Mouse (Mus musculus) kidney, postnatal 0 days (tissue): ENCODE measurements around the gene Accs. TPM values are rescaled to one million over a fixed set of nuclear protein-coding genes. Genes with fewer than 3 reads are reported as not detected.

ENCODE experiments used
- ATAC-seq: fragments of 200-750 bp; cut with Nextera tagmentation; replicated peaks from 2 replicates; pipeline ENCODE4 v1.8.0; 2017; ENCODE audit warnings: low read depth, moderate number of reproducible peaks, moderate TSS enrichment, moderate library complexity; ENCODE audit not compliant: low FRiP score
- DNase-seq: peaks from one replicate; pipeline ENCODE4 v3.0.0-alpha.2; 2016; ENCODE audit warnings: low spot score
- H3K27ac ChIP-seq: fragments of 300-500 bp; sonication (generic); 2 replicates; pipeline ENCODE4 v1.5.1; 2014; ENCODE audit warnings: mild to moderate bottlenecking
- H3K27me3 ChIP-seq: fragments of 300-500 bp; sonication (generic); 2 replicates; pipeline ENCODE4 v1.6.1; 2014; ENCODE audit warnings: low read length, mixed read lengths; ENCODE audit not compliant: insufficient read depth
- H3K36me3 ChIP-seq: fragments of 300-500 bp; sonication (generic); 2 replicates; pipeline ENCODE4 v1.6.1; 2014; ENCODE audit warnings: low read length, mixed read lengths; ENCODE audit not compliant: insufficient read depth
- H3K4me1 ChIP-seq: fragments of 300-500 bp; sonication (generic); replicated peaks from 2 replicates; pipeline ENCODE4 v1.6.1; 2014; ENCODE audit warnings: antibody characterized with exemption, low read length, mixed read lengths; ENCODE audit not compliant: insufficient read depth
- H3K4me2 ChIP-seq: fragments of 300-500 bp; sonication (generic); 2 replicates; pipeline ENCODE4 v1.6.1; 2014; ENCODE audit warnings: mild to moderate bottlenecking, low read length, moderate library complexity, mixed read lengths
- H3K4me3 ChIP-seq: fragments of 300-500 bp; sonication (generic); replicated peaks from 2 replicates; pipeline ENCODE4 v1.5.1; 2014; ENCODE audit warnings: low read depth, low read length
- H3K9ac ChIP-seq: fragments of 300-500 bp; sonication (generic); 2 replicates; pipeline ENCODE4 v1.6.1; 2014; ENCODE audit warnings: low read depth, low read length
- H3K9me3 ChIP-seq: fragments of 300-500 bp; sonication (generic); replicated peaks from 2 replicates; pipeline ENCODE4 v1.6.1; 2016; ENCODE audit warnings: low read length, inconsistent platforms, mixed read lengths
- CTCF ChIP-seq: IDR thresholded peaks from 2 replicates; pipeline ENCODE4 v1.5.1; 2016; ENCODE audit warnings: antibody characterized with exemption, low read depth, mild to moderate bottlenecking, moderate library complexity
- WGBS: fragments of 180-500 bp; shearing (Covaris S2); extraction: QIAGEN DNeasy Blood & Tissue Kit; methylation state at CpG from one replicate; pipeline ENCODE4 v1.1.7; 2014; 5-methylcytosine and 5-hydroxymethylcytosine counted together
- polyA plus RNA-seq: library from polyadenylated mRNA; unstranded; fragments of >200 nt; fragmentation: Nextera tagmentation; extraction: Ambion mirVana; gene quantifications from 2 replicates; pipeline ENCODE4 v1.2.1, GENCODE M21; 2015

Accs gene
- polyA plus RNA-seq, 1 experiment from 2014 or later: 7.6 TPM

DNA sequence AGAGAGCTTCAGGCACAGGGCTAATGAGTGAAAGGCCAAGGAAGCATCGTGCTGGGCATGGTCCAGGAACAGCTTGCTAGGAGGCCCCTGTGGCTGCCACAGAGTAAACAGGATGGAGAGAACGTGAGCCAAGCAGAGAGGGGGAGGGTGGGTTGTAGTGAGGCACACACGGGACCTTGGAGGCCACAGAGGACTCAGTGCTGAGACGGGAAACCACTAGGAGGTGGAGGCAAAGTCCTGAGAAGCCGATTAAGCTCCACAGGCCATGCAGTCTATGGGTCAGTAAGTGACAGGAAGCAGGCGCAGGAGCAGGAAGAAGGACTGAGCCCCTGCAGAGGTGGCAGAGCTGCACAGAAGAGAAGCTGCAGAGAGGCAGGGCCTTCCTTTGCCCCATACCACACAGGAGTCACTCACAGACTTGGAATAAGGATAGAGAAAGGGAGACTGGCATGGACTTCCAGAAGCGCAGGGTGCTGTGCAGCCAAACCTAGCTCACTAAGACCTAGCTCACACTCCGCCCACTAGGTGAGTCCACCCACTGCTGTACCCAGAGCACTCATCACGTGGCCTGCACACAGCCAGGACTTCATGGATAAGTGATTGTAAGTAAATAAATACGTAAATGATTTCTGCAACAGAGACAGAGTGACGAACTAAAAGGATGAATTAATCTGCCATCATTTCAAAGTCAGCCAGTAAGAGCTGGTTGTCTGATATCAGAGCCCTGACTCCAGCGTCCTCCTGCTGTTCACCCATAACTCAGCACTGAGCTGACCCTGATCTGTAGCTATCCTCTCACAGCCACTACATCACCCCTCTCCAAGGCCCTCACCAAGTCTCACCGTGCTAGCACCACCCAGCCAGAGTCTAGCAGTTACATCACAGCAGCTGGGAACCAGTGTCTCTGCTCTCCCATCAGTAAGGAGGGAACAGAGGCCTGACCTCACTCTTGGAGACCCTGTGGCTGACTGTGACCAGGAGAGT is 57.9 kb downstream of the Accs start:
- ATAC-seq (peak; percentile 90), DNase-seq (peak; percentile 59)
- Histone ChIP-seq H3K27ac (peak overlapping the region; percentile 81), H3K9ac (no peak overlapping the region), H3K27me3 (no peaks in the 10 kb centered on the region), H3K4me3 (no peak overlapping the region), H3K9me3 (no peaks in the 10 kb centered on the region), H3K4me2 (no peak overlapping the region), H3K36me3 (peaks cover 22% of the 10 kb centered on the region; the same call in 1 of the 2 replicates), H3K4me1 (no peaks in the 10 kb centered on the region; the same call in 1 of the 2 replicates)
- 0 out of 2 replicates have a peak, but pooled peaks have one; percentile 2 for TF ChIP-seq CTCF
- WGBS: 39% methylated on average over 13 of the region's 13 CpGs

- Histone ChIP-seq H3K4me1 (no peaks in the 10 kb centered on the region; the same call in 1 of the 2 replicates), H3K36me3 (peaks cover 17% of the 10 kb centered on the region; the same call in 1 of the 2 replicates), H3K4me2 (no peak overlapping the region), H3K9ac (no peak overlapping the region), H3K9me3 (no peaks in the 10 kb centered on the region), H3K27ac (peak overlapping the region; percentile 81; the same call in 1 of the 2 replicates), H3K27me3 (no peaks in the 10 kb centered on the region), H3K4me3 (no peak overlapping the region)
- ATAC-seq (no peak), DNase-seq (no peak)
- WGBS: 87% methylated on average over 4 of the region's 4 CpGs
- TF ChIP-seq CTCF: no peak
Observed at GRCm38 (mm10) chr2:93790798-93791345, 58.9 kb downstream of the Accs start.

DNA sequence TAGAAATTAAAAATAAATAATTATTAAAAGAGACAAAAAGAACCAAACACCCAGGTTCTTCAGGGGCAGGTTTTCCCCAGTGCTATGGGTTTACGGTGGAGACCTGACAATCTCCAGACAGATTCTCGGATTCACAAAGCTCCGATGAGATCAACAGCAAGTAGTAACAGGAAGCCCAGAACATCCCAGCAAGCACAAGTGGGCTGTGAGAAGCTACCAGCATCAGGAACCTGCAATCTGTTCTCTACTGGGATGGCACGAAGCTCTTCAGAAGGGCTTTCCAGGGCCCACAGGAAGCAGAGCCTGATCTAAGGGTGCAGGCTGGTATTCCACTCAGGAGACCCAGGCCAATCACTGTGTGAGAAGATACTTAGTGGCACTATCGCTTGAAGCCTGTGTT is 61.2 kb downstream of the Accs start:
- DNase-seq: no peak
- Histone ChIP-seq H3K9me3 (no peaks in the 10 kb centered on the region), H3K4me1 (no peaks in the 10 kb centered on the region; the same call in 1 of the 2 replicates), H3K27me3 (no peaks in the 10 kb centered on the region), H3K36me3 (peaks cover 9% of the 10 kb centered on the region; the same call in 1 of the 2 replicates), H3K4me2 (no peak overlapping the region), H3K4me3 (no peak overlapping the region), H3K27ac (no peak overlapping the region), H3K9ac (no peak overlapping the region)
- 82% methylated on average over 5 of the region's 5 CpGs for WGBS
- no peak for TF ChIP-seq CTCF
- no peak for ATAC-seq

DNA sequence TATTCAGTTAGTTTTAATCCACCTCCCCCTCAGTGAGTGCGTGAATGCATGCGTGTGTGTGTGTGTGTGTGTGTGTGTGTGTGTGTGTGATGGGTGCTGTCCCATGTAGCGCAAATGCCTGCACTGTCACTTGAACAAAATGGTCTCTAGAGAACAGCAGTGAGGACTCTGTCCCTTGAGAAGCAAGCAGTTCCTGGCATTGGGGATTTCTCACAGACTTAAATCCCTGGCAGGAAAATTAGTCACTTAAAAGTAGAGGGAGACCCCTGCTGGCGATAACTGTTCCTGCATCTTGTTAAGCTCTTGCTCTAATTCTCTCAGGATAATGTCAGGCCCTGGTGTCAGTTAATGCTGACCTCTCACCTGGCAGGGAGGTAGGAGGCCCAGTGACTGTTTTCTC is 63.6 kb downstream of the Accs start:
- Histone ChIP-seq H3K4me2 (no peak overlapping the region), H3K4me1 (0 out of 2 replicates have a peak, but pooled peaks cover 4% of the 10 kb centered on the region), H3K9me3 (no peaks in the 10 kb centered on the region), H3K4me3 (no peak overlapping the region), H3K27ac (no peak overlapping the region), H3K9ac (no peak overlapping the region), H3K27me3 (no peaks in the 10 kb centered on the region), H3K36me3 (0 out of 2 replicates have a peak, but pooled peaks cover 8% of the 10 kb centered on the region)
- peak; percentile 89 for TF ChIP-seq CTCF
- ATAC-seq (peak; percentile 38; the same call in 1 of the 2 replicates), DNase-seq (peak; percentile 94)
- WGBS: 42% methylated on average over 4 of the region's 4 CpGs

- no peak overlapping the region for H3K27ac ChIP-seq
- WGBS: 47% methylated on average over 2 of the region's 2 CpGs
Observed at GRCm38 (mm10) chr2:93785432-93785798, 64.3 kb downstream of the Accs start.

More at GRCm38 (mm10) chr2:93785432-93785798, 64.3 kb downstream of the Accs start:
- no peak for DNase-seq
- ATAC-seq: no peak
- Histone ChIP-seq H3K4me3 (no peak overlapping the region), H3K36me3 (0 out of 2 replicates have a peak, but pooled peaks cover 4% of the 10 kb centered on the region), H3K4me2 (no peak overlapping the region), H3K9me3 (no peaks in the 10 kb centered on the region), H3K27me3 (no peaks in the 10 kb centered on the region), H3K4me1 (0 out of 2 replicates have a peak, but pooled peaks cover 4% of the 10 kb centered on the region), H3K9ac (no peak overlapping the region)
- no peak for TF ChIP-seq CTCF
